Mouse (Mus musculus) liver, embryonic 14 days (tissue): Measurements from ENCODE around the gene Impg2. TPM values are rescaled to one million over a fixed set of nuclear protein-coding genes. Genes with fewer than 3 reads are reported as not detected.

ENCODE experiments used
- polyA plus RNA-seq: library from polyadenylated mRNA; depleted of rRNA; stranded (reverse); fragments of >200 nt; gene quantifications from 2 replicates; pipeline ENCODE4 v1.2.3, GENCODE M21; 2012; rRNA removed

The Impg2 gene
- polyA plus RNA-seq = 0.17 and 0.28 TPM in 2 replicates

DNA sequence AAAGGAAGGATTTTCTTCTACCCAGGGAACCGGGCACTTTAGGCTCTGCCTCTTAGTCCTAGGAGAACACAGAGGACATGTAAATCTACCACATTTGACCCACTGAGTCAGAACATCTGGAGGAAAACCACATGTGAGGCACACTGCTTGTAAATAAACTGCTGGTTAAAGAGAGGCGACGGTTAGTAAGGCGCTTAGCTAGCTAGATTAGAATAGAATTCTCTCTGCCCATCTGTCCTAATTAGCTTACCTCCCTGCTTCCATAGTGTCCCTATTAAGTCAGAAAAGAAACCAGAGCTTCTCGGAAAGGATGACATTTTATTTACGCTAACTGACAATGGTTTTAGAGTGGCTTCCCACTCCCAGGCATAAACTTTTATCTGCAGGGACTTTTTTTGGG lies at the start of gene Impg2:
Gene Impg2 (plus strand): TSS at position 263 of the 400 bp plus-strand sequence.

Other genes with a start within 250 kb of the Impg2 start
- 500 and 567 TPM in 2 replicates for gene Rpl24, start 238.0 kb upstream of the Impg2 start, polyA plus RNA-seq
- gene Zbtb11, start 230.4 kb upstream of the Impg2 start, polyA plus RNA-seq = 5.9 and 7.2 TPM in 2 replicates
- 39.6 and 41.3 TPM in 2 replicates for gene Pcnp, start 174.6 kb upstream of the Impg2 start, polyA plus RNA-seq
- 7.7 TPM in 2 replicates for gene Trmt10c, start 166.5 kb upstream of the Impg2 start, polyA plus RNA-seq
- gene Senp7, start 156.0 kb upstream of the Impg2 start, polyA plus RNA-seq = 9.1 and 10.0 TPM in 2 replicates